Mouse (Mus musculus) embryonic fibroblast, embryonic 13.5 days (primary cell): Measurements from ENCODE around the gene Lsamp.

ENCODE experiments used
- CTCF ChIP-seq: IDR thresholded peaks from 2 replicates; pipeline ENCODE4 v1.5.1; 2011; ENCODE audit warnings: mild to moderate bottlenecking, control low read depth, low read length, moderate library complexity, borderline replicate concordance; ENCODE audit not compliant: insufficient read depth
- POLR2A ChIP-seq: IDR thresholded peaks from 2 replicates; pipeline ENCODE4 v1.6.1; 2011; ENCODE audit warnings: low read depth, mild to moderate bottlenecking, control low read depth, low read length, moderate library complexity

DNA sequence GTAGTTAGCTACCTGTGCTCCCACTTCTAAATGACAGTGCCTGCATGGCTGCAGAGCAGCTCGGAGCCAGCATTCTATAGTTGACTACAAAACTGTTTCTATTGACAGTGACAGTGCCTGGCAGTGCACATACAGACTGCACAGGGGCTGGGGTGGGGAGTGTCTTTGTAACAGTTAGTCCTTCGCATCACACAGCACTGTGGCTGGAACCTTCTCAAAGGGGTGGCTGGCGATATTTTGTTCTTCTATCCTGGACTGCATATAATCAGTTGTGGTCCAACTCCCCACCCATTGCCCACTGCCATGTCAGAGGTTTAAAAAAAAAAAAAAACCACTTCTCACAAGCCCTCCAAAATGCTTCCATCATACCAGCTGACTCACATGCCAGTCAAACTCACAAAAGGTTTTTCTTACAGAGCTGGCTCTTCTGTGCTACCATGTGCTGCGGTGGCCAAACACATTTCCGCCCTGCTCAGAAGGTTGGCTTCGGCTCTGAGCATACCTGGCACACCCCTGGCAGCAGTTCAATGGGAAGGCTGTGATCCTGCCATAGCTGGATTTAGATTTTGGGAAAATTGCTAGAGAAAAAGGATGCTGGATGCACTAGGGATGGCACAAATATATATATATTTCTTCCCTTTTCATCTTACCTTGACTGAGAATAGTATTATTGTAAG is 1887.9 kb downstream of the Lsamp start:
- TF ChIP-seq CTCF (no peak), POLR2A (no peak)
